Mouse (Mus musculus): ENCODE data around the gene Fam227a. TPM values are rescaled to one million over a fixed set of nuclear protein-coding genes. Genes with fewer than 3 reads are reported as not detected.

Gene Fam227a
- polyA plus RNA-seq, 1 experiment from 2014 or later: 2.5 TPM

- Histone ChIP-seq H3K4me2 (no peak overlapping the region), H3K9ac (replicated peaks) (no peak overlapping the region), H3K27ac (no peak overlapping the region), H3K9me3 (no peaks in the 10 kb centered on the region), H3K4me3 (replicated peaks) (no peak overlapping the region), H3K4me1 (replicated peaks) (0 out of 2 replicates have a peak, but pooled peaks cover 6% of the 10 kb centered on the region), H3K27me3 (no peaks in the 10 kb centered on the region), H3K36me3 (peaks cover 57% of the 10 kb centered on the region)
- ATAC-seq (ENCODE audit: insufficient number of reproducible peaks, insufficient read depth, low FRiP score, low TSS enrichment, low read depth): no peak
- WGBS: 69% methylated on average over 7 of the region's 7 CpGs
These were observed 43.3 kb downstream of the Fam227a start for GRCm38 (mm10) chr15:79615501-79615900.

DNA sequence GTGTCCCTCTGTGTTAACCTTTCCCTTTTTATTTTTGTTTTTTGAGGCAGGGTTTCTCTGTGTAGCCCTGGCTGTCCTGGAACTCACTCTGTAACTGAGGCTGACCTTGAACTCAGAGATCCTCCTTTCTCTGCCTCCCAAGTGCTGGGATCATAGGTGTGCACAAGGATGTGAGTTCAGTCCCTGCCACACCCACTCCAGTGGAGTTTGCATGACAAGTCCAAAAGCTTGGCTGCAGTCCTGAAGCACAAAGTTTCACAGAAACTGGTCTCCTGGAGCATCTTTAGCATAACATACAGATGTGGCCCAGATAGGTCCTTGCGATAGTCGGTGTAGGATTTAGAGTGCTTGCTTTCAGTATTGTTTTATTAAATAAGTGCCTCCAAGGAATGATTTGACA is 49.5 kb downstream of the Fam227a start:
- H3K9me3 ChIP-seq: no peaks in the 10 kb centered on the region; the same call in 1 of the 2 replicates
- peaks cover 25% of the 10 kb centered on the region for H3K36me3 ChIP-seq
- peaks cover 16% of the 10 kb centered on the region for H3K27me3 ChIP-seq
- no peak overlapping the region for H3K4me2 ChIP-seq
- H3K4me3 ChIP-seq (replicated peaks): no peak overlapping the region
- no peak for ATAC-seq (ENCODE audit: insufficient number of reproducible peaks, insufficient read depth, low FRiP score, low TSS enrichment, low read depth)
- H3K4me1 ChIP-seq (replicated peaks): peaks cover 7% of the 10 kb centered on the region; the same call in 1 of the 2 replicates
- WGBS: 96% methylated on average over 2 of the region's 2 CpGs
- no peak overlapping the region for H3K27ac ChIP-seq
- no peak overlapping the region for H3K9ac ChIP-seq (replicated peaks)

DNA sequence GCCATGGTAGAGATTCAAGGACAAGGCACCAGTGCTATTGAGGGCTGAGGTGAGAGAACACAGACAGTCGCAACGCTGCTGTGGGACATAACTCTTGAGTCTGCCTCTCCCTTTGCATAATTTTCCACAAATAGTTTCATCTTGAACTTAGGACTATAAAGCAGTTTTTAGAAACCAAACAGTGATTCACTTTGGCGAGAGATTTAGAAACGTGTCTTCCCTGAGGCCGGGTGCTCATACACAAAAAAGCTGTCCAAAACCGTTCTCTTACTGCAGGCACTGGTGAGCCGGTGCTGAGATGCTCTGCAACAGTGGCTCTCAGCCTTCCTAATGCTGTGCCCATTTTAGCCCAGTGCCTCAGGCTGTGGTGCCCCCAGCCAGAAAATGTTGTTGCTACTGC is 50.5 kb downstream of the Fam227a start:
- 87% methylated on average over 7 of the region's 7 CpGs for WGBS
- peaks cover 7% of the 10 kb centered on the region; the same call in 1 of the 2 replicates for H3K4me1 ChIP-seq (replicated peaks)
- peaks cover 20% of the 10 kb centered on the region for H3K36me3 ChIP-seq
- peaks cover 23% of the 10 kb centered on the region for H3K27me3 ChIP-seq
- H3K4me2 ChIP-seq: no peak overlapping the region
- H3K4me3 ChIP-seq (replicated peaks): no peak overlapping the region
- H3K27ac ChIP-seq: no peak overlapping the region
- no peak for ATAC-seq (ENCODE audit: insufficient number of reproducible peaks, insufficient read depth, low FRiP score, low TSS enrichment, low read depth)
- H3K9me3 ChIP-seq: no peaks in the 10 kb centered on the region; the same call in 1 of the 2 replicates
- H3K9ac ChIP-seq (replicated peaks): no peak overlapping the region

- no peak for ATAC-seq (ENCODE audit: insufficient number of reproducible peaks, insufficient read depth, low FRiP score, low TSS enrichment, low read depth)
- WGBS: 50% methylated on average over 2 of the region's 2 CpGs
- H3K27me3 ChIP-seq: peaks cover 28% of the 10 kb centered on the region
- peaks cover 17% of the 10 kb centered on the region for H3K36me3 ChIP-seq
- no peak overlapping the region for H3K4me3 ChIP-seq (replicated peaks)
- no peak overlapping the region for H3K27ac ChIP-seq
- peaks cover 7% of the 10 kb centered on the region; the same call in 1 of the 2 replicates for H3K4me1 ChIP-seq (replicated peaks)
- H3K4me2 ChIP-seq: no peak overlapping the region
- H3K9ac ChIP-seq (replicated peaks): no peak overlapping the region
- no peaks in the 10 kb centered on the region; the same call in 1 of the 2 replicates for H3K9me3 ChIP-seq
These were observed 51.0 kb downstream of the Fam227a start for GRCm38 (mm10) chr15:79607757-79608156.

GRCm38 (mm10) chr15:79606161-79606560 is 52.6 kb downstream of the Fam227a start:
- no peak overlapping the region for H3K4me3 ChIP-seq (replicated peaks)
- WGBS: 92% methylated on average over 12 of the region's 12 CpGs
- peaks cover 11% of the 10 kb centered on the region for H3K36me3 ChIP-seq
- H3K4me2 ChIP-seq: no peak overlapping the region
- no peaks in the 10 kb centered on the region; the same call in 1 of the 2 replicates for H3K9me3 ChIP-seq
- no peak for ATAC-seq (ENCODE audit: insufficient number of reproducible peaks, insufficient read depth, low FRiP score, low TSS enrichment, low read depth)
- H3K27me3 ChIP-seq: peaks cover 30% of the 10 kb centered on the region
- no peak overlapping the region for H3K27ac ChIP-seq
- peaks cover 7% of the 10 kb centered on the region; the same call in 1 of the 2 replicates for H3K4me1 ChIP-seq (replicated peaks)
- no peak overlapping the region for H3K9ac ChIP-seq (replicated peaks)

DNA sequence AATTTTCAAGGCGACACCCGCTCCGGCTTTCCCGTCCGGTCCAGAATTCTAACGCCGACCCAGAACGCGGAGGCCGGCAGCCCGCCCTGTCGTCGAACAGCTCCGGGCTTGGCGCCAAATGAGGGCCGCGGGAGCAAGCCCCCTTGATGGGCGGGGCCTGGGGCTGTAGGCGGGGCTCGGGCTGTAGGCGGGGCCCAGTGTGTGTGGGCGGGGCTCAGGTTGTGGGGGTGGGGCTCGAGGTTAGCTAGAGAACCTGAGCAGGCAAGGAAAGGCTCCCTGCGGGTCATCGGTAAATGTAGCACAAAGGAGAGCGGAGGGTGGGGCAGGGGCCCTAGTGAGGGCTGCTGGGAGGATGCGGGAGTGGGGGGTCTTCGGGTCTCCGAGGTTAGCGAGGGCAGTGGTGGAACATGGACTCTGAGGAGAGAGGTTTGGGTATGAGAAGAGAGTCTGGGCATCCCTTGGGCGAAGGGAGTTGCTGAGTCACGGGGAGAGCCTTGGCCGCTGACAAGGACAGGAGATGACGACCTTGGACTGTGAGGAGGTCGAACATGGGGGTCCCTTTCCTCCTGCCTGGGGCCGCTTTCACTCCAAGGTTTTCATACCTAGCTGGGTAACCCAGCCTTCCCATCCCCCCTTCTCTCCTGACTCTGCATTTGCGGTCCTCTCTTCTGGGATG is 53.6 kb downstream of the Fam227a start, which contains the start of gene Dmc1:
Gene Dmc1, minus strand, starts transcription at position 120 of the 676 bp plus-strand sequence.
- Histone ChIP-seq H3K27ac (no peak within 1 kb of the TSS), H3K9ac (replicated peaks) (peak within 1 kb of the TSS; percentile 52; the same call in 1 of the 2 replicates), H3K4me2 (peak within 1 kb of the TSS; percentile 49), H3K27me3 (peaks cover 30% of the 10 kb centered on the region), H3K4me1 (replicated peaks) (peaks cover 7% of the 10 kb centered on the region; the same call in 1 of the 2 replicates), H3K4me3 (replicated peaks) (peak within 1 kb of the TSS; percentile 36), H3K36me3 (peaks cover 3% of the 10 kb centered on the region; the same call in 1 of the 2 replicates), H3K9me3 (no peaks in the 10 kb centered on the region; the same call in 1 of the 2 replicates)
- 13% methylated on average over 37 of the region's 37 CpGs for WGBS
- 0 out of 2 replicates have a peak, but pooled peaks have one; percentile 37 for ATAC-seq (ENCODE audit: insufficient number of reproducible peaks, insufficient read depth, low FRiP score, low TSS enrichment, low read depth)

- H3K4me2 ChIP-seq: no peak overlapping the region
- no peaks in the 10 kb centered on the region; the same call in 1 of the 2 replicates for H3K9me3 ChIP-seq
- no peak for ATAC-seq (ENCODE audit: insufficient number of reproducible peaks, insufficient read depth, low FRiP score, low TSS enrichment, low read depth)
- no peak overlapping the region for H3K9ac ChIP-seq (replicated peaks)
- H3K4me1 ChIP-seq (replicated peaks): peaks cover 7% of the 10 kb centered on the region; the same call in 1 of the 2 replicates
- no peak overlapping the region for H3K4me3 ChIP-seq (replicated peaks)
- H3K27me3 ChIP-seq: peaks cover 24% of the 10 kb centered on the region
- no peak overlapping the region for H3K27ac ChIP-seq
- WGBS: 90% methylated on average over 2 of the region's 2 CpGs
- H3K36me3 ChIP-seq: no peaks in the 10 kb centered on the region; the same call in 1 of the 2 replicates
These were observed 58.6 kb downstream of the Fam227a start for GRCm38 (mm10) chr15:79600176-79600575.

GRCm38 (mm10) chr15:79598715-79599114 is 60.0 kb downstream of the Fam227a start:
- ATAC-seq (ENCODE audit: insufficient number of reproducible peaks, insufficient read depth, low FRiP score, low TSS enrichment, low read depth): no peak
- Histone ChIP-seq H3K36me3 (no peaks in the 10 kb centered on the region; the same call in 1 of the 2 replicates), H3K4me1 (replicated peaks) (no peaks in the 10 kb centered on the region), H3K9me3 (no peaks in the 10 kb centered on the region), H3K27me3 (peaks cover 10% of the 10 kb centered on the region; the same call in 1 of the 2 replicates), H3K4me2 (no peak overlapping the region), H3K4me3 (replicated peaks) (no peak overlapping the region), H3K9ac (replicated peaks) (no peak overlapping the region), H3K27ac (no peak overlapping the region)
- 83% methylated on average over 1 of the region's 1 CpGs for WGBS

- H3K4me2 ChIP-seq: no peak overlapping the region
- no peak for ATAC-seq (ENCODE audit: insufficient number of reproducible peaks, insufficient read depth, low FRiP score, low TSS enrichment, low read depth)
- no peaks in the 10 kb centered on the region for H3K4me1 ChIP-seq (replicated peaks)
- no peak overlapping the region for H3K27ac ChIP-seq
- WGBS: 71% methylated on average over 1 of the region's 1 CpGs
- H3K4me3 ChIP-seq (replicated peaks): no peak overlapping the region
- no peaks in the 10 kb centered on the region for H3K36me3 ChIP-seq
- H3K9me3 ChIP-seq: no peaks in the 10 kb centered on the region
- H3K27me3 ChIP-seq: no peaks in the 10 kb centered on the region
- H3K9ac ChIP-seq (replicated peaks): no peak overlapping the region
These were observed 77.2 kb downstream of the Fam227a start for GRCm38 (mm10) chr15:79581581-79581980.

DNA sequence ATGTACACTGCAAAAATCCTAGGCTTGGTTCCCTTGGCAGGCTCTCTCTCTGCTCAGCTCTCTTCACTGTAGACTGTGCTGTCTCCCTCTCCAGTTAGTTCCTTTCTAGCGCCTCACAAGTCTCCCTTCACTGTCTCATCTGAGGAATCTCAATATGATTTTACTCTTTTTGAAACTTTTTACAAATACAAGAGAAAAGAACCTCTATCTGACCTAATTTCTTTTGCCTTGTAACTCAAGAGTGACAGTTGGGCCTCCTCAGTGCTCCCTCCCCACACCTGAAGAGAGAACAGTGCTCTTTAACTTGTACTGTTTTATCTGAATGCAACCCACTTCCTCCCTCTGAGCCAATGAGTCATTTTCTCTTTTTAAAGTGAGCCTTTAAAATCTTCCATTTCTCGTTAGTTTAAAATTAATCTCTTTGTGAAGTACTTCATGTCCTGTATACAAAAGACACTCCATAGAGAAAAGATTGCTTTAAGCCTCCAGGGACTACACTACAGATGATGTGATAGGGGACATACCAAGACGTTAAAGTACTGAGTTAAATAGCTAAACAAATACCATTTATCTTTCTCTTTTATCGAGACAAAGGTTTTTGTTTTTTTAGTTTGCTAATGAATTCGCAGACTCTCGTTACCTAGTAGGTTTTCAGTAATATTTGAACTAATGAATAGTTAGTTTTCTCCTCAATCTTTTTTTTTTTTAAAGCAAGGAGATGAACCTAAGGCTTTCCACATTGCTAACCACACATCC is 80.9 kb downstream of the Fam227a start:
- H3K4me2 ChIP-seq: no peak overlapping the region
- ATAC-seq (ENCODE audit: insufficient number of reproducible peaks, insufficient read depth, low FRiP score, low TSS enrichment, low read depth): no peak
- no peak overlapping the region for H3K9ac ChIP-seq (replicated peaks)
- no peaks in the 10 kb centered on the region for H3K27me3 ChIP-seq
- WGBS: 72% methylated on average over 6 of the region's 6 CpGs
- no peaks in the 10 kb centered on the region for H3K9me3 ChIP-seq
- no peak overlapping the region for H3K27ac ChIP-seq
- H3K36me3 ChIP-seq: no peaks in the 10 kb centered on the region
- H3K4me1 ChIP-seq (replicated peaks): no peaks in the 10 kb centered on the region
- H3K4me3 ChIP-seq (replicated peaks): no peak overlapping the region

GRCm38 (mm10) chr15:79576947-79577346 is 81.8 kb downstream of the Fam227a start:
- H3K9me3 ChIP-seq: no peaks in the 10 kb centered on the region
- H3K27me3 ChIP-seq: no peaks in the 10 kb centered on the region
- H3K27ac ChIP-seq: no peak overlapping the region
- WGBS: 92% methylated on average over 2 of the region's 2 CpGs
- H3K9ac ChIP-seq (replicated peaks): no peak overlapping the region
- H3K4me1 ChIP-seq (replicated peaks): no peaks in the 10 kb centered on the region
- ATAC-seq (ENCODE audit: insufficient number of reproducible peaks, insufficient read depth, low FRiP score, low TSS enrichment, low read depth): no peak
- H3K4me3 ChIP-seq (replicated peaks): no peak overlapping the region
- no peaks in the 10 kb centered on the region for H3K36me3 ChIP-seq
- no peak overlapping the region for H3K4me2 ChIP-seq
